Mouse (Mus musculus): Measurements from ENCODE around the gene Amhr2. TPM values are rescaled to one million over a fixed set of nuclear protein-coding genes. Genes with fewer than 3 reads are reported as not detected.

Amhr2 gene
- polyA plus RNA-seq, 1 experiment from 2014 or later, result 0.10 TPM

DNA sequence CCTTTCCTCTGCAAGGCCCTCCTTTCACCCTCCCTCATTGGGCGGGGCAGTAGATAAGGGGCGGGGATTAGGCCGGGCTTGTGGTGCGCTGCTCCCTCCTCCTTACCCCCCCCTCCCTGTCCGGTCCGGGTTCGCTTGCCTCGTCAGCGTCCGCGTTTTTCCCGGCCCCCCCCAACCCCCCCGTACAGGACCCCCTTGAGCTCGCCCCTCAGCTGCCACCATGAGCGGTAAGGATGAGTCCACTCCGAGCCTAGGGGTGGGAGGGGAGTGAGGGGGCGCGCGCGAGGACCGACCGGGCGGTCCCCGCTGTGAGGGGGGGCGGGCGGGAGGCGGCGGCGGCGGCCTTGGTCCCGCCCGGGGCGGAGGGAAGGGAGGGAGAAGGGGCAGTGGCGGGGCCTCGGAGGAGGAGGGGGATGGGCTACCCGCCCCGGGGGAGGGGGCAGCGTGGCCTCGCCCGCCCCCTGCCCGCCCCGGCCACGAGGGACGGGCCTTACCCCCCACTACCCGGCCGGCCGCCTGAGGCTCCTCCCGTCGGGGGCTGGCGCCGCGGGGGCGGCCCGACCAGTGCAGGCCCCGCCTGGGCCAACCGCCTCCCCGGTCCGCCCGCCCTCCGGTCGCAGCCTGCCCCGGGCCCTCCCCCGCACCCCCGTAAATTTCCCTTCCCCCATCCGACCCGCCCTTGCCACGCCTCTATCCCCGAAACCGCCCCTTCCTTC is 38.8 kb upstream of the Amhr2 start:
- peak overlapping the region; percentile 82 for H3K9ac ChIP-seq (ENCODE audit: low read depth, low read length)
- peaks cover 16% of the 10 kb centered on the region for H3K36me3 ChIP-seq (ENCODE audit: control insufficient read depth, insufficient read depth, low read length)
- ATAC-seq, result no peak
- peaks cover 30% of the 10 kb centered on the region for H3K4me1 ChIP-seq (ENCODE audit: control insufficient read depth, insufficient read depth, low read depth, low read length)
- H3K4me2 ChIP-seq (ENCODE audit: low read length), result peak overlapping the region; percentile 59
- H3K9me3 ChIP-seq (ENCODE audit: control insufficient read depth, low read length), result no peaks in the 10 kb centered on the region
- H3K4me3 ChIP-seq (ENCODE audit: low read length), result peak overlapping the region; percentile 70
- 1% methylated on average over 23 of the region's 69 CpGs for WGBS
- H3K27ac ChIP-seq (ENCODE audit: low read depth, low read length), result peak overlapping the region; percentile 93
- no peaks in the 10 kb centered on the region for H3K27me3 ChIP-seq (replicated peaks; ENCODE audit: control insufficient read depth, insufficient read depth, low read length)

DNA sequence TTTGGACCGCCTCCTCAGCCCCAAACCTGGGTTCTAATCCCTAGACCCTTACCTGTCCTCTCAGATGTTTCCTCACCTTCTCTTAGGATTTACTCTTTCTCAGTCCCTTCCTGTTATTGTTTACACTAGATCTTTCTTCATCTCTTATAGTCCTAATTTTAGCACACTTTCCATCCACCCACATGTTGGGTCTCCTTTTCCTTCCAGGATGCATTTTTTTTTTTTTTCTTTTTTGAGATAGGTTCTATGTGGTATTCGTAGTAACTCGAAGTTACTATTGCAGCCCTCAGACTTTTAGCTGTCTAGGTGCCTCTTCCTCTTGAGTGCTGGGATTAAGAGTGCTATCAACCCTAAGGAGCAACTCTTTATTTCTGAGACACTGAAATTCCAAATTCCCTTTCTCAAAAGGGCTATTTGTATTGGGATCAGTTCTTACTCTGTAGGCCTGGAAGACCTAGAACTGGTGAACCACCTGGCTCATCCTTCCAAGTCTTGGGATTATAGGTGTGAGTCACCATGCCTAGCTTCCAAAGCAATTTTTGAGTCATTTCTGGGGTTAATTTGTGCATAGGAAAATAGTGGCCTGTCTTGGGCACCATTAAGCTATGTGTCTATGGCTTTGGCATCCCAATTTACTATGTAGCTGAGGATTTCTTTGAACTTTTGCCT is 38.1 kb upstream of the Amhr2 start:
- Histone ChIP-seq H3K9ac (ENCODE audit: low read depth, low read length) (peak overlapping the region; percentile 82), H3K9me3 (ENCODE audit: control insufficient read depth, low read length) (no peaks in the 10 kb centered on the region), H3K4me1 (ENCODE audit: control insufficient read depth, insufficient read depth, low read depth, low read length) (peaks cover 35% of the 10 kb centered on the region), H3K4me2 (ENCODE audit: low read length) (peak overlapping the region; percentile 59), H3K4me3 (ENCODE audit: low read length) (peak overlapping the region; percentile 70), H3K27me3 (replicated peaks; ENCODE audit: control insufficient read depth, insufficient read depth, low read length) (no peaks in the 10 kb centered on the region), H3K27ac (ENCODE audit: low read depth, low read length) (peak overlapping the region; percentile 93), H3K36me3 (ENCODE audit: control insufficient read depth, insufficient read depth, low read length) (peaks cover 18% of the 10 kb centered on the region)
- ATAC-seq, result no peak
- 27% methylated on average over 3 of the region's 3 CpGs for WGBS

DNA sequence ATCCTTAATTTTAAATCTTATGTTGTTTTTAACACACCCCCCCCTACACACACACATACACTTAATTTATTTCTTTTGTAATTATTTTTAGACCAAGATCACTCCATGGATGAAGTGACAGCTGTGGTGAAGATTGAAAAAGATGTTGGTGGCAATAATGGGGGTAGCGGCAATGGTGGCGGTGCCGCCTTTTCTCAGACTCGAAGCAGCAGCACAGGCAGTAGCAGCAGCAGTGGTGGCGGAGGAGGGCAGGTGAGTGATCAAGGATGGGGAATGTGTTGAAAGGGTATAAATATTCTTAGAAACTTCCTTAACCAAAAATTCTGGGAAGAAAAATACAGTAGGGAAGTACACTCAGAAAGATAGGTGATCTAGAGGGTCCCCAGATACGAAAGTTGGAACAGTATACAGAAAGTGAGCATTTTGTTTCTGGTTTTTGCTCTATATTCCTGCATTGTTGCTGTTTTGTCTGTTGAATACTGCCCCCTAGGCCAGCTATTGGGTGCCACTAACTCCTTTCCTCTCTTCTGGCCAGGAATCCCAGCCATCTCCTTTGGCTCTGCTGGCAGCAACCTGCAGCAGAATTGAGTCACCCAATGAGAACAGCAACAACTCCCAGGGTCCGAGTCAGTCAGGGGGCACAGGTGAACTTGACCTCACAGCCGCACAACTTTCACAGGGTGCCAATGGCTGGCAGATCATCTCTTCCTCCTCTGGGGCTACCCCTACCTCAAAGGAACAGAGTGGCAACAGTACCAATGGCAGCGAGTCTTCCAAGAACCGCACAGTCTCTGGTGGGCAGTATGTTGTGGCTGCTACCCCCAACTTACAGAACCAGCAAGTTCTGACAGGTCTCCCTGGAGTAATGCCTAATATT is 37.2 kb upstream of the Amhr2 start:
- H3K4me3 ChIP-seq (ENCODE audit: low read length), result no peak overlapping the region
- peaks cover 35% of the 10 kb centered on the region for H3K4me1 ChIP-seq (ENCODE audit: control insufficient read depth, insufficient read depth, low read depth, low read length)
- H3K27me3 ChIP-seq (replicated peaks; ENCODE audit: control insufficient read depth, insufficient read depth, low read length), result no peaks in the 10 kb centered on the region
- H3K9me3 ChIP-seq (ENCODE audit: control insufficient read depth, low read length), result no peaks in the 10 kb centered on the region
- H3K9ac ChIP-seq (ENCODE audit: low read depth, low read length), result no peak overlapping the region
- ATAC-seq, result no peak
- H3K36me3 ChIP-seq (ENCODE audit: control insufficient read depth, insufficient read depth, low read length), result peaks cover 23% of the 10 kb centered on the region
- 91% methylated on average over 10 of the region's 10 CpGs for WGBS
- H3K27ac ChIP-seq (ENCODE audit: low read depth, low read length), result no peak overlapping the region
- peak overlapping the region; percentile 59; the same call in 1 of the 2 replicates for H3K4me2 ChIP-seq (ENCODE audit: low read length)

GRCm38 (mm10) chr15:102408558-102409130 is 36.5 kb upstream of the Amhr2 start:
- H3K9ac ChIP-seq (ENCODE audit: low read depth, low read length), result no peak overlapping the region
- no peak for ATAC-seq
- WGBS, result 69% methylated on average over 2 of the region's 2 CpGs
- H3K27me3 ChIP-seq (replicated peaks; ENCODE audit: control insufficient read depth, insufficient read depth, low read length), result no peaks in the 10 kb centered on the region
- H3K4me3 ChIP-seq (ENCODE audit: low read length), result no peak overlapping the region
- H3K27ac ChIP-seq (ENCODE audit: low read depth, low read length), result no peak overlapping the region
- H3K4me2 ChIP-seq (ENCODE audit: low read length), result no peak overlapping the region
- peaks cover 23% of the 10 kb centered on the region for H3K36me3 ChIP-seq (ENCODE audit: control insufficient read depth, insufficient read depth, low read length)
- H3K4me1 ChIP-seq (ENCODE audit: control insufficient read depth, insufficient read depth, low read depth, low read length), result peaks cover 35% of the 10 kb centered on the region
- no peaks in the 10 kb centered on the region for H3K9me3 ChIP-seq (ENCODE audit: control insufficient read depth, low read length)

- Histone ChIP-seq H3K27me3 (replicated peaks; ENCODE audit: control insufficient read depth, insufficient read depth, low read length) (no peaks in the 10 kb centered on the region), H3K4me3 (ENCODE audit: low read length) (no peak overlapping the region), H3K27ac (ENCODE audit: low read depth, low read length) (no peak overlapping the region), H3K9ac (ENCODE audit: low read depth, low read length) (no peak overlapping the region), H3K36me3 (ENCODE audit: control insufficient read depth, insufficient read depth, low read length) (peaks cover 25% of the 10 kb centered on the region), H3K4me2 (ENCODE audit: low read length) (0 out of 2 replicates have a peak overlapping the region, but pooled peaks have one; percentile 19), H3K9me3 (ENCODE audit: control insufficient read depth, low read length) (no peaks in the 10 kb centered on the region), H3K4me1 (ENCODE audit: control insufficient read depth, insufficient read depth, low read depth, low read length) (peaks cover 35% of the 10 kb centered on the region)
- 96% methylated on average over 3 of the region's 3 CpGs for WGBS
- no peak for ATAC-seq
Observed at GRCm38 (mm10) chr15:102409286-102409685, 35.9 kb upstream of the Amhr2 start.

- Histone ChIP-seq H3K27ac (ENCODE audit: low read depth, low read length) (no peak overlapping the region), H3K27me3 (replicated peaks; ENCODE audit: control insufficient read depth, insufficient read depth, low read length) (no peaks in the 10 kb centered on the region), H3K4me1 (ENCODE audit: control insufficient read depth, insufficient read depth, low read depth, low read length) (peaks cover 35% of the 10 kb centered on the region), H3K4me2 (ENCODE audit: low read length) (peak overlapping the region; percentile 13; the same call in 1 of the 2 replicates), H3K4me3 (ENCODE audit: low read length) (no peak overlapping the region), H3K9ac (ENCODE audit: low read depth, low read length) (no peak overlapping the region), H3K36me3 (ENCODE audit: control insufficient read depth, insufficient read depth, low read length) (peaks cover 26% of the 10 kb centered on the region), H3K9me3 (ENCODE audit: control insufficient read depth, low read length) (no peaks in the 10 kb centered on the region)
- WGBS, result 100% methylated on average over 1 of the region's 1 CpGs
- no peak for ATAC-seq
Observed at GRCm38 (mm10) chr15:102411077-102411476, 34.1 kb upstream of the Amhr2 start.

GRCm38 (mm10) chr15:102413687-102414086 is 31.5 kb upstream of the Amhr2 start:
- no peak overlapping the region for H3K4me3 ChIP-seq (ENCODE audit: low read length)
- H3K9ac ChIP-seq (ENCODE audit: low read depth, low read length), result no peak overlapping the region
- H3K4me2 ChIP-seq (ENCODE audit: low read length), result no peak overlapping the region
- no peaks in the 10 kb centered on the region for H3K27me3 ChIP-seq (replicated peaks; ENCODE audit: control insufficient read depth, insufficient read depth, low read length)
- H3K4me1 ChIP-seq (ENCODE audit: control insufficient read depth, insufficient read depth, low read depth, low read length), result peaks cover 27% of the 10 kb centered on the region
- ATAC-seq, result no peak
- H3K36me3 ChIP-seq (ENCODE audit: control insufficient read depth, insufficient read depth, low read length), result peaks cover 26% of the 10 kb centered on the region
- no peaks in the 10 kb centered on the region for H3K9me3 ChIP-seq (ENCODE audit: control insufficient read depth, low read length)
- H3K27ac ChIP-seq (ENCODE audit: low read depth, low read length), result no peak overlapping the region

DNA sequence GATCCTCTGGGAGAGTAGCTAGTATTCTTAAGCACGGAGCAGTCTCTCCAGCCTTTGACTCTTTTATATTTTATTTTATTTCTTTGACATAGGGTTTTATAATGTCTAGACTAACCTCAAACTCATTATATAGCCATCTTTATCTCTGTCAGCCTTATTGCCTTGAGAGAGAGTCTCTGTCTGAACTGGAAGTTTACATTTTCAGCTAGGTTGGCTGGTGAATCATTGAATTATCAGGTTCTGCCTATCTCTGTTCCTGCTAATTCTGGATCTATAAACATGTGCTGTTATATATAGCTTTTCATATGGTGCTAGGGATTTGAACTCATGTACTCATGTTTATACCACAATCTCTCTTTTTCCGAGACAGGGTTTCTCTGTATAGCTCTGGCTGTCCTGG is 27.6 kb upstream of the Amhr2 start:
- Histone ChIP-seq H3K4me1 (ENCODE audit: control insufficient read depth, insufficient read depth, low read depth, low read length) (no peaks in the 10 kb centered on the region; the same call in 1 of the 2 replicates), H3K27me3 (replicated peaks; ENCODE audit: control insufficient read depth, insufficient read depth, low read length) (no peaks in the 10 kb centered on the region), H3K9ac (ENCODE audit: low read depth, low read length) (no peak overlapping the region), H3K9me3 (ENCODE audit: control insufficient read depth, low read length) (no peaks in the 10 kb centered on the region), H3K36me3 (ENCODE audit: control insufficient read depth, insufficient read depth, low read length) (peaks cover 6% of the 10 kb centered on the region; the same call in 1 of the 2 replicates), H3K4me2 (ENCODE audit: low read length) (no peak overlapping the region), H3K27ac (ENCODE audit: low read depth, low read length) (no peak overlapping the region), H3K4me3 (ENCODE audit: low read length) (no peak overlapping the region)
- 90% methylated on average over 2 of the region's 2 CpGs for WGBS
- no peak for ATAC-seq

All from hindbrain, embryonic 16.5 days (tissue).